In the genomic region with DNA sequence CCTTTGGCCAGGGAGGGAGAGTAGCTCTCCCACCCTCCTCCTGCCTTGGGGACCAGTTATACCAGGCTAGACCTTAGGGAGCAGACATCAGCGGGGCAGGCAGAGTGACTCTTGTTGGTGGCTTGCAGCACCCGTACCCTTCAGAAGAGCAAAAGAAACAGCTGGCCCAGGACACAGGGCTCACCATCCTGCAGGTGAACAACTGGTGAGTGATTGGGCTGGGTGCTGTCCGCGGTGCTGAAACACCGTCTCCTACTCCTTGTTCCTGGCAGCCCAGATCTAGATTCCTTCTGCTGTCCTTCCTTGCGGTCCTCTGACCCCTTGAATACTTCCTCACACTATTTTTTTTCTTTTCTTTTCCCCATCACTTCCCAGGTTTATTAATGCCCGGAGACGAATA, we compare ENCODE assay signal across 8 mouse cellular contexts. TPM values are rescaled to one million over a fixed set of nuclear protein-coding genes. Genes with fewer than 3 reads are reported as not detected.
DNase-seq lines count a peak whose midpoint lies in the region; ATAC-seq and TF ChIP-seq lines count a peak whose summit lies in the region.

No protein-coding gene starts in this region.

- H3K36me3 ChIP-seq in lung, embryonic 14.5 days (ENCODE audit: insufficient read depth) = no peaks in the 10 kb centered on the region
- H3K36me3 ChIP-seq in forebrain, embryonic 14.5 days (ENCODE audit: control insufficient read depth, insufficient read depth, low read length) = peaks cover 61% of the 10 kb centered on the region
- H3K36me3 ChIP-seq in midbrain, postnatal 0 days (ENCODE audit: insufficient read depth, low read length) = peaks cover 45% of the 10 kb centered on the region

- peak; percentile 82 for DNase-seq in lung, embryonic 14.5 days
- DNase-seq in lung, adult 2 months = no peak
- peak; percentile 33 for DNase-seq in WW6 (ENCODE audit: low read depth, low spot score)
- peak; percentile 49 to 59 for DNase-seq in lung, postnatal 4 days
- DNase-seq in frontal cortex, postnatal 14 days (ENCODE audit: low spot score in 2 of 2) = no peak
- no peak for DNase-seq in forebrain, embryonic 14.5 days (ENCODE audit: low spot score)
- no peak for DNase-seq in midbrain, postnatal 0 days (ENCODE audit: low spot score)

- ATAC-seq in lung, embryonic 14.5 days (ENCODE audit: insufficient read depth) = no peak
- ATAC-seq in inflammation-experienced regulatory T-cells, adult 6 months = peak; percentile 46
- ATAC-seq in forebrain, embryonic 14.5 days = no peak
- ATAC-seq in midbrain, postnatal 0 days (ENCODE audit: low FRiP score) = no peak

- TF ChIP-seq POLR2A in lung, adult 2 months (IDR thresholded peaks at IDR 0.05; ENCODE audit: borderline replicate concordance, extremely low read depth, low read depth, low read length) = no peak

- no peaks in the 10 kb centered on the region for H3K9me3 ChIP-seq in lung, embryonic 14.5 days (ENCODE audit: low read depth, low read length)
- no peaks in the 10 kb centered on the region for H3K9me3 ChIP-seq in forebrain, embryonic 14.5 days (replicated peaks; ENCODE audit: control insufficient read depth, low read length)
- no peaks in the 10 kb centered on the region for H3K9me3 ChIP-seq in midbrain, postnatal 0 days (ENCODE audit: low read length)

- 22% methylated on average over 8 of the region's 8 CpGs for WGBS in lung, embryonic 14.5 days
- WGBS in lung, adult 2 months = 18% methylated on average over 8 of the region's 8 CpGs
- WGBS in forebrain, embryonic 14.5 days = 29% methylated on average over 8 of the region's 8 CpGs
- 33% methylated on average over 8 of the region's 8 CpGs for WGBS in midbrain, postnatal 0 days

- H3K9ac ChIP-seq in lung, embryonic 14.5 days = no peak overlapping the region
- H3K9ac ChIP-seq in forebrain, embryonic 14.5 days (ENCODE audit: low read length) = no peak overlapping the region
- H3K9ac ChIP-seq in midbrain, postnatal 0 days (replicated peaks; ENCODE audit: low read length, poor library complexity, severe bottlenecking) = no peak overlapping the region

- H3K27ac ChIP-seq in lung, embryonic 14.5 days (ENCODE audit: low read depth) = no peak overlapping the region
- no peak overlapping the region for H3K27ac ChIP-seq in forebrain, embryonic 14.5 days (ENCODE audit: low read depth, low read length)
- no peak overlapping the region for H3K27ac ChIP-seq in midbrain, postnatal 0 days (ENCODE audit: low read depth, low read length)

- no peaks in the 10 kb centered on the region for H3K27me3 ChIP-seq in lung, embryonic 14.5 days (ENCODE audit: insufficient read depth, low read length)
- no peaks in the 10 kb centered on the region for H3K27me3 ChIP-seq in forebrain, embryonic 14.5 days (replicated peaks; ENCODE audit: control insufficient read depth, insufficient read depth, low read length)
- no peaks in the 10 kb centered on the region for H3K27me3 ChIP-seq in midbrain, postnatal 0 days (ENCODE audit: insufficient read depth, low read length)

- TF ChIP-seq CTCF in lung, embryonic 14.5 days (IDR thresholded peaks at IDR 0.05; ENCODE audit: low read depth) = no peak
- TF ChIP-seq CTCF in lung, adult 2 months (IDR thresholded peaks at IDR 0.05; ENCODE audit: insufficient read depth, low read length) = no peak
- no peak for TF ChIP-seq CTCF in midbrain, postnatal 0 days (IDR thresholded peaks at IDR 0.05)

- no peaks in the 10 kb centered on the region for H3K4me1 ChIP-seq in lung, embryonic 14.5 days (ENCODE audit: insufficient read depth)
- H3K4me1 ChIP-seq in lung, adult 2 months (ENCODE audit: control insufficient read depth, insufficient read depth, low read length) = no peaks in the 10 kb centered on the region
- H3K4me1 ChIP-seq in forebrain, embryonic 14.5 days (ENCODE audit: control insufficient read depth, insufficient read depth, low read length) = no peaks in the 10 kb centered on the region
- H3K4me1 ChIP-seq in midbrain, postnatal 0 days (ENCODE audit: insufficient read depth, low read length) = no peaks in the 10 kb centered on the region

- no peak overlapping the region for H3K4me3 ChIP-seq in lung, embryonic 14.5 days (ENCODE audit: low read depth, low read length)
- no peak overlapping the region for H3K4me3 ChIP-seq in lung, adult 2 months (replicated peaks; ENCODE audit: extremely low read depth, low read depth, low read length)
- no peak overlapping the region for H3K4me3 ChIP-seq in forebrain, embryonic 14.5 days (ENCODE audit: low read depth, low read length)
- H3K4me3 ChIP-seq in midbrain, postnatal 0 days (ENCODE audit: low read depth, low read length) = no peak overlapping the region

- H3K4me2 ChIP-seq in lung, embryonic 14.5 days = no peak overlapping the region
- no peak overlapping the region for H3K4me2 ChIP-seq in forebrain, embryonic 14.5 days (ENCODE audit: low read length)
- no peak overlapping the region for H3K4me2 ChIP-seq in midbrain, postnatal 0 days (ENCODE audit: low read depth, low read length, poor library complexity, severe bottlenecking)

RNA-seq across cellular contexts. Expression of gene Meis3, which starts 8.8 kb away (rescaled TPM):
- polyA plus RNA-seq in lung, embryonic 14.5 days (2014; fragmentation: Nextera tagmentation; extraction: Ambion mirVana) = 21.0 and 24.9 TPM in 2 replicates
- polyA plus RNA-seq in lung, adult 2 months (2012; rRNA removed) = 19.4 and 23.4 TPM in 2 replicates
- 10 to 100 TPM in 2 of 3 experiments, 1 to 10 TPM in 1; 8.6 to 23.2 (median 20.8) TPM for polyA plus RNA-seq in inflammation-experienced regulatory T-cells, adult 6 months (2017; shearing (Covaris generic))
- polyA plus RNA-seq in forebrain, embryonic 14.5 days (2014; fragmentation: Nextera tagmentation; extraction: Ambion mirVana) = 88.8 and 97.6 TPM in 2 replicates
- total RNA-seq in midbrain, postnatal 0 days (2014; rRNA removed) = 93.8 and 111 TPM in 2 replicates
- polyA plus RNA-seq in midbrain, postnatal 0 days (2015; fragmentation: Nextera tagmentation; extraction: Ambion mirVana) = 106 TPM in 2 replicates

RNA-seq across cellular contexts. Expression of gene Dhx34, which starts 38.2 kb away (rescaled TPM):
- polyA plus RNA-seq in lung, embryonic 14.5 days (2014; fragmentation: Nextera tagmentation; extraction: Ambion mirVana) = 11.2 and 13.8 TPM in 2 replicates
- 28.4 and 39.4 TPM in 2 replicates for polyA plus RNA-seq in lung, adult 2 months (2012; rRNA removed)
- 10 to 100 TPM in 2 of 3 experiments, 1 to 10 TPM in 1; 8.3 to 12.4 (median 11.4) TPM for polyA plus RNA-seq in inflammation-experienced regulatory T-cells, adult 6 months (2017; shearing (Covaris generic))
- 9.4 and 10.8 TPM in 2 replicates for polyA plus RNA-seq in forebrain, embryonic 14.5 days (2014; fragmentation: Nextera tagmentation; extraction: Ambion mirVana)
- 18.3 and 21.7 TPM in 2 replicates for total RNA-seq in midbrain, postnatal 0 days (2014; rRNA removed)
- 9.3 and 10.3 TPM in 2 replicates for polyA plus RNA-seq in midbrain, postnatal 0 days (2015; fragmentation: Nextera tagmentation; extraction: Ambion mirVana)

RNA-seq across cellular contexts. Expression of gene Slc8a2, which starts 54.0 kb away (rescaled TPM):
- polyA plus RNA-seq in lung, embryonic 14.5 days (2014; fragmentation: Nextera tagmentation; extraction: Ambion mirVana) = 0.12 and 0.17 TPM in 2 replicates
- 0.85 TPM in 2 replicates for polyA plus RNA-seq in lung, adult 2 months (2012; rRNA removed)
- polyA plus RNA-seq in inflammation-experienced regulatory T-cells, adult 6 months (2017; shearing (Covaris generic)) = not detected
- polyA plus RNA-seq in forebrain, embryonic 14.5 days (2014; fragmentation: Nextera tagmentation; extraction: Ambion mirVana) = 0.85 and 0.94 TPM in 2 replicates
- 64.2 and 76.0 TPM in 2 replicates for total RNA-seq in midbrain, postnatal 0 days (2014; rRNA removed)
- 0.96 and 1.1 TPM in 2 replicates for polyA plus RNA-seq in midbrain, postnatal 0 days (2015; fragmentation: Nextera tagmentation; extraction: Ambion mirVana)

Comparison
In these comparisons a context has a peak if more than half of its experiments do, and no peak if none do; other contexts are left out.
1. DNase-seq: peak in lung, embryonic 14.5 days (single experiment), WW6 (single experiment) and lung, postnatal 4 days (2 of 2); none in lung, adult 2 months (single experiment), frontal cortex, postnatal 14 days (0 of 2), forebrain, embryonic 14.5 days (single experiment) and midbrain, postnatal 0 days (single experiment).